Mouse (Mus musculus) liver, postnatal 0 days (tissue): ENCODE data around the gene S100a1.

ENCODE experiments used
- CTCF ChIP-seq: sonication (generic); IDR thresholded peaks from 2 replicates; pipeline ENCODE4 v1.5.1; 2016; ENCODE audit warnings: antibody characterized with exemption, low read depth
- EP300 ChIP-seq: IDR thresholded peaks from 2 replicates; pipeline ENCODE4 v1.6.1; 2016; ENCODE audit warnings: antibody characterized with exemption, low read depth, mild to moderate bottlenecking

- TF ChIP-seq CTCF (no peak), EP300 (no peak)
Measured at GRCm38 (mm10) chr3:90512948-90513642, 1.1 kb downstream of the S100a1 start.
